Mouse (Mus musculus) erythroblast, embryonic 14.5 days (primary cell): ENCODE data around the gene Wiz. TPM values are rescaled to one million over a fixed set of nuclear protein-coding genes. Genes with fewer than 3 reads are reported as not detected.

Experiments
- H3K27me3 ChIP-seq: 2 replicates; pipeline ENCODE4 v1.6.1; 2012; ENCODE audit warnings: inconsistent platforms; ENCODE audit not compliant: control insufficient read depth
- H3K36me3 ChIP-seq: 2 replicates; pipeline ENCODE4 v1.6.1; 2012; ENCODE audit warnings: mild to moderate bottlenecking, inconsistent platforms; ENCODE audit not compliant: control insufficient read depth
- H3K4me1 ChIP-seq: 2 replicates; pipeline ENCODE4 v1.6.1; 2012; ENCODE audit warnings: inconsistent platforms; ENCODE audit not compliant: control insufficient read depth
- H3K4me3 ChIP-seq: replicated peaks from 2 replicates; pipeline ENCODE3; 2012; ENCODE audit warnings: moderate library complexity, mild to moderate bottlenecking, inconsistent platforms
- H3K9me3 ChIP-seq: 2 replicates; pipeline ENCODE4 v1.6.1; 2012; ENCODE audit warnings: low read length, inconsistent platforms, mixed read lengths; ENCODE audit not compliant: control insufficient read depth
- GATA1 ChIP-seq: IDR thresholded peaks from 2 replicates; pipeline ENCODE4 v1.6.1; 2012; ENCODE audit warnings: low read length, inconsistent platforms, mixed read lengths
- TAL1 ChIP-seq: IDR thresholded peaks from 3 replicates; pipeline ENCODE4 v1.6.1; 2012; ENCODE audit warnings: low read length, inconsistent platforms, mixed read lengths
- polyA plus RNA-seq: library from polyadenylated mRNA; stranded (reverse); fragments of >175 nt; gene quantifications from 2 replicates; pipeline ENCODE4 v1.2.3, GENCODE M21; 2012

The Wiz gene
- polyA plus RNA-seq, 1 experiment = 2.2 TPM

DNA sequence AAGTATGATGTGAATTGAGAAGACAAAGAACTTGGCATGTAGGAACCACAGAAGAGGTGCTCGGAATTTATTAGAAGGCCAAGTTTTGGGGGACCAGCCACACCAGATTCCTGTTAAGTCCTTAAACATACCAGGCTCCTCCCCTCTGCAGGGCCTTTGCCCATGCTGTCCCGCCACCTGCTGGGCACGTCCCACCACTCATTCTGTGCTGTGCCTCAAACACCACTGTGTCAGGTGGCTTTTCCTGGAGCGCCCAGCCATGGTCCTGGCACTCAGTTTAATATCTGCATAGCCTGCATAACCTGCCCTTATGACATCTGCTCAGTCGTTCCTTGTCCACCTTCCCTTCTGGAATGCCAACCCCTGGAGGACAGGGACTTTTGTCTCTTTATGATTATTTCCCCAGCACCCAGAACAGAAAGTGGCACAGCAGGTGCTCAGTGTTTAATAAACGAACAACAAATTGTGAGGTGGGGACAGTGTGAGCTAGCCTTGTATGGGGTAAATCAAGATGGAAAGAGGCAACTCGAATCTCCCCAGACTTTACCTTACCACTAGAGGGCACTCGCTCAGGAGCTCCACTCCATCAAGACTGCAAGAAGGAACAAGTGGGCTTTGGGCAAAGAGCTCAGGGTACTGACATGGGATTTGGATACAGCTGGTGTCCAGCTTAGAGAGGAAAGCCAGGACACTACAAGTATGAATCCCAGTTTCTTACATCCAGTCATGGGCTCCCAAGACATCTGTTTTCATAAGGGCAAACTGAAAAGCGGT lies 2.4 kb downstream of the Wiz start:
- H3K4me1 ChIP-seq = peaks cover 32% of the 10 kb centered on the region
- H3K36me3 ChIP-seq = peaks cover 4% of the 10 kb centered on the region; the same call in 1 of the 2 replicates
- H3K4me3 ChIP-seq = no peak overlapping the region
- TF ChIP-seq TAL1 = no peak
- TF ChIP-seq GATA1 = no peak
- H3K27me3 ChIP-seq = peaks cover 8% of the 10 kb centered on the region
- H3K9me3 ChIP-seq = no peaks in the 10 kb centered on the region

GRCm38 (mm10) chr17:32383661-32384060 lies 5.6 kb downstream of the Wiz start:
- no peaks in the 10 kb centered on the region for H3K27me3 ChIP-seq
- H3K36me3 ChIP-seq = peaks cover 4% of the 10 kb centered on the region; the same call in 1 of the 2 replicates
- no peak overlapping the region for H3K4me3 ChIP-seq
- H3K9me3 ChIP-seq = no peaks in the 10 kb centered on the region
- TF ChIP-seq GATA1 = no peak
- TF ChIP-seq TAL1 = no peak
- peaks cover 21% of the 10 kb centered on the region for H3K4me1 ChIP-seq

GRCm38 (mm10) chr17:32382576-32382975 lies 6.7 kb downstream of the Wiz start:
- TF ChIP-seq GATA1 = no peak
- TF ChIP-seq TAL1 = no peak
- H3K9me3 ChIP-seq = no peaks in the 10 kb centered on the region
- H3K4me1 ChIP-seq = peaks cover 17% of the 10 kb centered on the region
- no peak overlapping the region for H3K4me3 ChIP-seq
- H3K27me3 ChIP-seq = no peaks in the 10 kb centered on the region
- peaks cover 7% of the 10 kb centered on the region for H3K36me3 ChIP-seq

DNA sequence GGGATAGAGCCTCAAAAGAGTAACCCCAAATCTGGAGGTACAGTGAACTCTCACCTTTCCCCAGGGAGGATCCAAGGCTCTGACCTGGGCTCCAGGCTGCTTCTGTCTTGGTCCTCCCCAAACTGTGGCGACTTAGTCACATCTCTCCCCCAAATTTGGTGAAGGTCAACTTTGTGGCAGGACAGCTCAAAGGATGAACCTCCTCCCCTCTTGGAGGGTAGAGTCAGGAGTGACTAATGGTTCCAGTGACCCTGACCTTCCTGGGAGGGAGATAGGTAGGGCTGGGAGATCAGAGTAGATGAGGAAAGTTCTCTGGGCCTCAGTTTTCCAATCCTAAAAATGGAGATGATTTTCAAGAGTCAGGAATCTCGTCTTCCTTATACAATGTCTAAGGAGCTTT lies 10.5 kb downstream of the Wiz start:
- H3K4me3 ChIP-seq = no peak overlapping the region
- no peak for TF ChIP-seq TAL1
- no peak for TF ChIP-seq GATA1
- H3K27me3 ChIP-seq = no peaks in the 10 kb centered on the region
- no peaks in the 10 kb centered on the region for H3K9me3 ChIP-seq
- peaks cover 19% of the 10 kb centered on the region for H3K4me1 ChIP-seq
- H3K36me3 ChIP-seq = peaks cover 13% of the 10 kb centered on the region

DNA sequence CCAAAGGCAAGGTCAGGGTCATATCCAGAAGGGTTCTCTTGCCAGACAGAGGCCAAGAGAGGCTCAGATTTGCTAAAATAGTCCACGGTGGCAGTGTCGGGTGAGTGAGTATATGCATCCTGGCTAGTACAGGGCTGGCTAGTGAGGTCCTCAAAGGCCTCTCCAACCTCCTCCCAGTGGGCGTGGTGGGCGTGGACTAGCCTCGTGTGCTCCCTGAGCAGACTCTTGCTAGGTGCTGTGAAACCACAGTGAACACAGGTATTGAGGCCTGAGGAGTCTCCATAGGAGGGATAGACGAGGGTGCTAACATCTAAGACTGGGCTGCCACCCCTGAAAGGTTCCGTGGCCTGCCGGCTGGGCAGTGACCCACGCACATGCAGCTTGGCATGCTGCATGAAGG lies 12.1 kb downstream of the Wiz start:
- Histone ChIP-seq H3K4me3 (no peak overlapping the region), H3K4me1 (peaks cover 19% of the 10 kb centered on the region), H3K36me3 (peaks cover 11% of the 10 kb centered on the region), H3K9me3 (no peaks in the 10 kb centered on the region), H3K27me3 (no peaks in the 10 kb centered on the region)
- TF ChIP-seq TAL1 (no peak), GATA1 (no peak)

- no peaks in the 10 kb centered on the region for H3K27me3 ChIP-seq
- no peak overlapping the region for H3K4me3 ChIP-seq
- peaks cover 19% of the 10 kb centered on the region for H3K4me1 ChIP-seq
- no peaks in the 10 kb centered on the region for H3K9me3 ChIP-seq
- TF ChIP-seq TAL1 = no peak
- no peak for TF ChIP-seq GATA1
- peaks cover 11% of the 10 kb centered on the region for H3K36me3 ChIP-seq
Measured at GRCm38 (mm10) chr17:32376475-32376874, 12.8 kb downstream of the Wiz start.

- TF ChIP-seq GATA1 = no peak
- no peak for TF ChIP-seq TAL1
- Histone ChIP-seq H3K36me3 (peaks cover 6% of the 10 kb centered on the region), H3K4me3 (no peak overlapping the region), H3K4me1 (peaks cover 22% of the 10 kb centered on the region), H3K27me3 (no peaks in the 10 kb centered on the region), H3K9me3 (no peaks in the 10 kb centered on the region)
Measured at GRCm38 (mm10) chr17:32368991-32369578, 20.2 kb downstream of the Wiz start.

- H3K4me3 ChIP-seq = no peak overlapping the region
- H3K9me3 ChIP-seq = no peaks in the 10 kb centered on the region
- H3K27me3 ChIP-seq = no peaks in the 10 kb centered on the region
- H3K36me3 ChIP-seq = peaks cover 9% of the 10 kb centered on the region
- TF ChIP-seq GATA1 (no peak), TAL1 (no peak)
- peaks cover 34% of the 10 kb centered on the region for H3K4me1 ChIP-seq
Measured at GRCm38 (mm10) chr17:32367706-32368105, 21.5 kb downstream of the Wiz start.

DNA sequence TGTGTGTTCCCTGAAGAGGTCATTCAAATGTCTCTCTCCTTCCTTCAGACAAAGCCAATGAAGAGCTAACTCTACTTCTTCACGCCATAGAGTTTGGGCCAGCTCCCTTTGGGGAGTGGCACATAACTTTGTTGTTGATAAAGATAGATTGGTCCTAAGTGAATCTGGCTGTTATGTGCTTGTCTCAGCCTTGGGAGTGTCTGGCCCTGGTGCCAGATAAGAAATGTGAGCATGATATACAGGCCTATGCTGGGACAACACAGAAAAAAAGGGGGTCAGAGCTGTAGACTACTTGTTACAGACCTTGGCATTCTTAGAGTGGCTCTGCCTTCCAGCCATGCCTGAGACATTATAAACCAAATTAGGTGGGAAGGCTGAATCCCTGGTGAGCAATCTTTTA lies 23.9 kb downstream of the Wiz start:
- peaks cover 46% of the 10 kb centered on the region for H3K4me1 ChIP-seq
- peaks cover 33% of the 10 kb centered on the region for H3K36me3 ChIP-seq

More for the DNA sequence above, 23.9 kb downstream of the Wiz start:
- no peaks in the 10 kb centered on the region for H3K27me3 ChIP-seq
- H3K9me3 ChIP-seq = no peaks in the 10 kb centered on the region
- no peak for TF ChIP-seq GATA1
- no peak for TF ChIP-seq TAL1
- H3K4me3 ChIP-seq = peak overlapping the region; percentile 77
